Mouse (Mus musculus) testis, adult 2 months (tissue): ENCODE data around the gene Tcap. TPM values are rescaled to one million over a fixed set of nuclear protein-coding genes. Genes with fewer than 3 reads are reported as not detected.
"Not testable (repeated sequence)": the region's sequence is repeated elsewhere in the genome, so short reads cannot be mapped to it uniquely, and the experiment has no call there.

Experiments
- H3K27ac ChIP-seq: fragments of 200-500 bp; 2 replicates; pipeline ENCODE4 v1.5.1; 2012; ENCODE audit warnings: low read depth, low read length; ENCODE audit not compliant: control insufficient read depth, insufficient read depth
- H3K27me3 ChIP-seq: fragments of 200-500 bp; 2 replicates; pipeline ENCODE4 v1.6.1; 2012; ENCODE audit warnings: mild to moderate bottlenecking, low read length, moderate library complexity; ENCODE audit not compliant: control insufficient read depth, insufficient read depth
- H3K36me3 ChIP-seq: fragments of 200-500 bp; 2 replicates; pipeline ENCODE4 v1.6.1; 2012; ENCODE audit warnings: mild to moderate bottlenecking, low read length; ENCODE audit not compliant: control insufficient read depth, insufficient read depth
- H3K4me1 ChIP-seq: fragments of 200-500 bp; 2 replicates; pipeline ENCODE4 v1.6.1; 2012; ENCODE audit warnings: low read length; ENCODE audit not compliant: control insufficient read depth, insufficient read depth
- H3K4me3 ChIP-seq: fragments of 200-500 bp; 2 replicates; pipeline ENCODE4 v1.5.1; 2012; ENCODE audit warnings: low read depth, mild to moderate bottlenecking, low read length, moderate library complexity, mixed read lengths; ENCODE audit not compliant: control insufficient read depth
- CTCF ChIP-seq: fragments of 200-500 bp; IDR thresholded peaks from 2 replicates; pipeline ENCODE4 v1.5.1; 2012; ENCODE audit warnings: low read depth, mild to moderate bottlenecking, inconsistent platforms, low read length, moderate library complexity; ENCODE audit not compliant: control insufficient read depth, insufficient read depth, insufficient replicate concordance
- POLR2A ChIP-seq: fragments of 200-500 bp; IDR thresholded peaks from 2 replicates; pipeline ENCODE4 v1.6.1; 2012; ENCODE audit warnings: low read depth, mild to moderate bottlenecking, inconsistent platforms, low read length, moderate library complexity; ENCODE audit not compliant: control insufficient read depth
- polyA plus RNA-seq: library from polyadenylated mRNA; depleted of rRNA; stranded (reverse); fragments of >200 nt; gene quantifications from 2 replicates; pipeline ENCODE4 v1.2.3, GENCODE M21; 2012

Gene Tcap
- polyA plus RNA-seq, 1 experiment = not detected

GRCm38 (mm10) chr11:98376756-98377155 is 6.9 kb upstream of the Tcap start:
- Histone ChIP-seq H3K27me3 (no peaks in the 10 kb centered on the region), H3K36me3 (no peaks in the 10 kb centered on the region; the same call in 1 of the 2 replicates), H3K4me3 (no peak overlapping the region), H3K4me1 (no peaks in the 10 kb centered on the region; the same call in 1 of the 2 replicates), H3K27ac (no peak overlapping the region)
- no peak for TF ChIP-seq POLR2A
- TF ChIP-seq CTCF = no peak

- Histone ChIP-seq H3K27ac (no peak overlapping the region), H3K36me3 (no peaks in the 10 kb centered on the region; the same call in 1 of the 2 replicates), H3K4me3 (no peak overlapping the region), H3K27me3 (no peaks in the 10 kb centered on the region), H3K4me1 (no peaks in the 10 kb centered on the region; the same call in 1 of the 2 replicates)
- TF ChIP-seq CTCF (no peak), POLR2A (no peak)
Measured at GRCm38 (mm10) chr11:98377787-98378186, 5.8 kb upstream of the Tcap start.

GRCm38 (mm10) chr11:98379379-98379778 is 4.2 kb upstream of the Tcap start:
- Histone ChIP-seq H3K27ac (no peak overlapping the region), H3K36me3 (no peaks in the 10 kb centered on the region; the same call in 1 of the 2 replicates)
- TF ChIP-seq CTCF = no peak
- no peak for TF ChIP-seq POLR2A

GRCm38 (mm10) chr11:98380106-98380505 is 3.5 kb upstream of the Tcap start:
- Histone ChIP-seq H3K36me3 (no peaks in the 10 kb centered on the region; the same call in 1 of the 2 replicates), H3K4me1 (no peaks in the 10 kb centered on the region; the same call in 1 of the 2 replicates), H3K27ac (no peak overlapping the region), H3K27me3 (no peaks in the 10 kb centered on the region), H3K4me3 (no peak overlapping the region)
- no peak for TF ChIP-seq POLR2A
- no peak for TF ChIP-seq CTCF

More at GRCm38 (mm10) chr11:98379379-98379778, 4.2 kb upstream of the Tcap start:
- H3K27me3 ChIP-seq = no peaks in the 10 kb centered on the region
- H3K4me3 ChIP-seq = no peak overlapping the region
- no peaks in the 10 kb centered on the region; the same call in 1 of the 2 replicates for H3K4me1 ChIP-seq

GRCm38 (mm10) chr11:98381651-98382050 is 2.0 kb upstream of the Tcap start:
- Histone ChIP-seq H3K27me3 (no peaks in the 10 kb centered on the region), H3K36me3 (no peaks in the 10 kb centered on the region; the same call in 1 of the 2 replicates), H3K27ac (no peak overlapping the region), H3K4me3 (no peak overlapping the region), H3K4me1 (peaks cover 2% of the 10 kb centered on the region; the same call in 1 of the 2 replicates)
- TF ChIP-seq CTCF (no peak), POLR2A (no peak)

- not testable (repeated sequence) for H3K36me3 ChIP-seq, H3K4me3 ChIP-seq, H3K4me1 ChIP-seq, H3K27ac ChIP-seq, H3K27me3 ChIP-seq
Measured at GRCm38 (mm10) chr11:98382405-98382804, 1.2 kb upstream of the Tcap start.

- Histone ChIP-seq H3K4me3 (no peak overlapping the region), H3K4me1 (peaks cover 12% of the 10 kb centered on the region), H3K27ac (no peak overlapping the region), H3K27me3 (no peaks in the 10 kb centered on the region), H3K36me3 (no peaks in the 10 kb centered on the region)
- TF ChIP-seq CTCF (no peak), POLR2A (no peak)
Measured at GRCm38 (mm10) chr11:98384216-98384615, 605 bp downstream of the Tcap start.
